Mouse (Mus musculus): ENCODE results near the gene Ap3d1. TPM values are rescaled to one million over a fixed set of nuclear protein-coding genes. Genes with fewer than 3 reads are reported as not detected.
A peak's percentile ranks its signal among the peaks of the same experiment; 100 is the strongest.

The Ap3d1 gene
- polyA plus RNA-seq, 1 experiment from 2014 or later: 41.3 TPM

GRCm38 (mm10) chr10:80698605-80699004, 43.5 kb downstream of the Ap3d1 start:
- no peaks in the 10 kb centered on the region; the same call in 1 of the 2 replicates for H3K36me3 ChIP-seq (ENCODE audit: control insufficient read depth, insufficient read depth)
- no peaks in the 10 kb centered on the region for H3K27me3 ChIP-seq (replicated peaks; ENCODE audit: control insufficient read depth, insufficient read depth, low read length)
- no peak for TF ChIP-seq CTCF (IDR thresholded peaks at IDR 0.05; ENCODE audit: low read depth)
- no peak for ATAC-seq
- no peak overlapping the region for H3K4me2 ChIP-seq (replicated peaks; ENCODE audit: low read depth)
- no peak overlapping the region for H3K4me3 ChIP-seq (ENCODE audit: low read depth, low read length)
- 0 out of 2 replicates have a peak, but pooled peaks cover 3% of the 10 kb centered on the region for H3K4me1 ChIP-seq (replicated peaks; ENCODE audit: control insufficient read depth, insufficient read depth, low read length)
- H3K9ac ChIP-seq (ENCODE audit: low read depth, low read length): no peak overlapping the region
- H3K27ac ChIP-seq (ENCODE audit: low read depth, low read length): no peak overlapping the region
- H3K9me3 ChIP-seq (ENCODE audit: control insufficient read depth): no peaks in the 10 kb centered on the region
- WGBS: 84% methylated on average over 9 of the region's 9 CpGs

DNA sequence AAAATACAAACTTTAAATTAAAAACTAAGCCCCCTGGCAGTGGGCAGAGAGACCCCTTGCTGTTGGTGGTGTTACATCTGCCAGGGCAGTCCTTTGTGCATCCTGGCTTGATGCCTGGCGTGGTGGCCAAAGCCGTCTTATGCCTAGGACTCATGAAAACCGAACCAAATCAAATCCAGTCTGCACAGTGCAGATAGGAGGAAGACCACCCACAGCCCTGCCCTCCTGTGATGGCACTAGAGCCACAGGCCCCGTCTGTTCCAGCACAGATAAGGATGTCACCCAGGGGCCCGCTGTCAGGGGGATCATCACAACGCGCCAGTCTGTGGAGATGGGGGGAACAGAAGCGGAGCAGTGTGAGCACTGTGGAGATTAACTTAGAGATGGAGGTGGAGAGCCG, 44.3 kb downstream of the Ap3d1 start:
- 89% methylated on average over 9 of the region's 9 CpGs for WGBS
- TF ChIP-seq CTCF (IDR thresholded peaks at IDR 0.05; ENCODE audit: low read depth): no peak
- ATAC-seq: no peak
- no peak overlapping the region for H3K27ac ChIP-seq (ENCODE audit: low read depth, low read length)
- no peak overlapping the region for H3K4me3 ChIP-seq (ENCODE audit: low read depth, low read length)
- H3K4me2 ChIP-seq (replicated peaks; ENCODE audit: low read depth): no peak overlapping the region
- no peaks in the 10 kb centered on the region for H3K9me3 ChIP-seq (ENCODE audit: control insufficient read depth)
- no peaks in the 10 kb centered on the region for H3K27me3 ChIP-seq (replicated peaks; ENCODE audit: control insufficient read depth, insufficient read depth, low read length)
- no peak overlapping the region for H3K9ac ChIP-seq (ENCODE audit: low read depth, low read length)
- H3K36me3 ChIP-seq (ENCODE audit: control insufficient read depth, insufficient read depth): no peaks in the 10 kb centered on the region; the same call in 1 of the 2 replicates
- H3K4me1 ChIP-seq (replicated peaks; ENCODE audit: control insufficient read depth, insufficient read depth, low read length): no peaks in the 10 kb centered on the region

GRCm38 (mm10) chr10:80697393-80697787, 44.7 kb downstream of the Ap3d1 start:
- 94% methylated on average over 8 of the region's 8 CpGs for WGBS
- Histone ChIP-seq H3K9ac (ENCODE audit: low read depth, low read length) (no peak overlapping the region), H3K4me1 (replicated peaks; ENCODE audit: control insufficient read depth, insufficient read depth, low read length) (no peaks in the 10 kb centered on the region), H3K27me3 (replicated peaks; ENCODE audit: control insufficient read depth, insufficient read depth, low read length) (no peaks in the 10 kb centered on the region), H3K36me3 (ENCODE audit: control insufficient read depth, insufficient read depth) (no peaks in the 10 kb centered on the region; the same call in 1 of the 2 replicates), H3K9me3 (ENCODE audit: control insufficient read depth) (no peaks in the 10 kb centered on the region), H3K4me3 (ENCODE audit: low read depth, low read length) (no peak overlapping the region), H3K4me2 (replicated peaks; ENCODE audit: low read depth) (no peak overlapping the region), H3K27ac (ENCODE audit: low read depth, low read length) (no peak overlapping the region)
- no peak for ATAC-seq
- TF ChIP-seq CTCF (IDR thresholded peaks at IDR 0.05; ENCODE audit: low read depth): no peak

DNA sequence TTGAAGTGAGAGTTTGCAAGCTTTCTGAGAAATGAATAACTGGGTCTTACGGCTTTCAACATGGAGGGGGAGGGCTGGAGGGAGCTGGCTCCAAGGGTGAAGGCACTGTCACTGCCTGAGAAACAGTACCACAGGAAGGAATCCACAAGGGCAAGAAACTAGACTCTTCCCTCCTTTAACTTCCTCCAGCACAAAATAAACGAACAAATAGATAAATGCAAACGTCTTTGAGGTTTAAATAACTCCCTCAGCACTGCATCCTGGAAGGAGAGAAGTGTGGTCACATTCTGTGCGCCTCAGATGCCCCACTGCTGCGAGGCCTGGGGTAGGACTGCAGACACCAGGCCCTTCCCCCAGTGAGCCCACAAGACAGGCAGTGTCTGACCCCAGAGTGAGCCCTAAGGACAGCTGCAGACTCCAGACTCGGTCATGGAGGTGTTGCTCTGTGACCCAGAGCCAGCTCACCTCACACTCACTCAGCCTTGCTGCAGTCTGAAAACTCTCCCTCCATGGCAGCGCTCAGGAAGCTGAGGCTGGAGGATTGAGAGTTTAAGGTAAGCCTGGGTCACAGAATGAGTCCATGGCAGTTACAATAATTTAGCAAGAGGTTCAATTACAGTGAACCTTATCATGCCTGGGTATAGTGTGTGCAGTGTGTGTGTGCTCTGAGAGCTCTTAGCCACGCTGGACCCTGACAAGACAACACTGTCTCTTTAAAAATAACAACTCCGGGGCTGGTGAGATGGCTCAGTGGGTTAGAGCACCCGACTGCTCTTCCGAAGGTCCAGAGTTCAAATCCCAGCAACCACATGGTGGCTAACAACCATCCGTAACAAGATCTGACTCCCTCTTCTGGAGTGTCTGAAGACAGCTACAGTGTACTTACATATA, 45.3 kb downstream of the Ap3d1 start:
- Histone ChIP-seq H3K4me1 (replicated peaks; ENCODE audit: control insufficient read depth, insufficient read depth, low read length) (no peaks in the 10 kb centered on the region), H3K36me3 (ENCODE audit: control insufficient read depth, insufficient read depth) (no peaks in the 10 kb centered on the region; the same call in 1 of the 2 replicates), H3K4me3 (ENCODE audit: low read depth, low read length) (no peak overlapping the region), H3K4me2 (replicated peaks; ENCODE audit: low read depth) (no peak overlapping the region), H3K27me3 (replicated peaks; ENCODE audit: control insufficient read depth, insufficient read depth, low read length) (no peaks in the 10 kb centered on the region), H3K27ac (ENCODE audit: low read depth, low read length) (no peak overlapping the region), H3K9me3 (ENCODE audit: control insufficient read depth) (no peaks in the 10 kb centered on the region), H3K9ac (ENCODE audit: low read depth, low read length) (no peak overlapping the region)
- no peak for ATAC-seq
- TF ChIP-seq CTCF (IDR thresholded peaks at IDR 0.05; ENCODE audit: low read depth): no peak
- WGBS: 57% methylated on average over 11 of the region's 12 CpGs

GRCm38 (mm10) chr10:80695801-80696501, 46.1 kb downstream of the Ap3d1 start:
- H3K9me3 ChIP-seq (ENCODE audit: control insufficient read depth): no peaks in the 10 kb centered on the region
- no peak overlapping the region for H3K4me3 ChIP-seq (ENCODE audit: low read depth, low read length)
- H3K27ac ChIP-seq (ENCODE audit: low read depth, low read length): no peak overlapping the region; the same call in 1 of the 2 replicates
- ATAC-seq: no peak
- no peaks in the 10 kb centered on the region for H3K4me1 ChIP-seq (replicated peaks; ENCODE audit: control insufficient read depth, insufficient read depth, low read length)
- no peak overlapping the region for H3K4me2 ChIP-seq (replicated peaks; ENCODE audit: low read depth)
- 62% methylated on average over 10 of the region's 10 CpGs for WGBS
- no peak for TF ChIP-seq CTCF (IDR thresholded peaks at IDR 0.05; ENCODE audit: low read depth)
- H3K27me3 ChIP-seq (replicated peaks; ENCODE audit: control insufficient read depth, insufficient read depth, low read length): no peaks in the 10 kb centered on the region
- peaks cover 4% of the 10 kb centered on the region for H3K36me3 ChIP-seq (ENCODE audit: control insufficient read depth, insufficient read depth)
- no peak overlapping the region for H3K9ac ChIP-seq (ENCODE audit: low read depth, low read length)

- no peaks in the 10 kb centered on the region for H3K4me1 ChIP-seq (replicated peaks; ENCODE audit: control insufficient read depth, insufficient read depth, low read length)
- H3K9me3 ChIP-seq (ENCODE audit: control insufficient read depth): no peaks in the 10 kb centered on the region
- H3K4me2 ChIP-seq (replicated peaks; ENCODE audit: low read depth): no peak overlapping the region
- peaks cover 11% of the 10 kb centered on the region for H3K36me3 ChIP-seq (ENCODE audit: control insufficient read depth, insufficient read depth)
- ATAC-seq: no peak; the same call in 1 of the 2 replicates
- 52% methylated on average over 2 of the region's 2 CpGs for WGBS
- no peak overlapping the region for H3K9ac ChIP-seq (ENCODE audit: low read depth, low read length)
- no peaks in the 10 kb centered on the region for H3K27me3 ChIP-seq (replicated peaks; ENCODE audit: control insufficient read depth, insufficient read depth, low read length)
- no peak overlapping the region for H3K4me3 ChIP-seq (ENCODE audit: low read depth, low read length)
- H3K27ac ChIP-seq (ENCODE audit: low read depth, low read length): 0 out of 2 replicates have a peak overlapping the region, but pooled peaks have one; percentile 3
- TF ChIP-seq CTCF (IDR thresholded peaks at IDR 0.05; ENCODE audit: low read depth): no peak
These were observed 46.9 kb downstream of the Ap3d1 start for GRCm38 (mm10) chr10:80695186-80695585.

All from intestine, postnatal 0 days (tissue).